Mouse (Mus musculus): ENCODE data around the gene Topors.

DNA sequence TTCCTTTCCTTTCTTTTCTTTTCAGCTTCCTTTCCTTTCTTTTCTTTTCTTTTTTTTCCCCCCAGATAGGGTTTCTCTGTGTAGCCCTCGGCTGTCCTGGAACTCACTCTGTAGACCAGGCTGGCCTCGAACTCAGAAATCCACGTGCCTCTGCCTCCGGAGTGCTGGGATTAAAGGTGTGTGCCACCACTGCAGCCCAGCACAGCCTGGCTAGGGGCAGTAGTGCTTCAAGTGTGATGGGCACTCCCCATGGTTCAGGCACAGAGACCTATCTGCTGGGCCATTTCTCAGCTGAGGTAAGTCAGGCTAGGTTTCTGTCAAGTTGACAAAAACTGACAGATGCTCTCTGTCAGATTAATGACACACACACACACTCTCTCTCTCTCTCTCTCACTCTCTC is 26.6 kb downstream of the Topors start:
- TF ChIP-seq CTCF (IDR thresholded peaks at IDR 0.05; ENCODE audit: low read depth, low read length) (no peak), POLR2A (IDR thresholded peaks at IDR 0.05; ENCODE audit: borderline replicate concordance, low read depth, low read length) (no peak)
